19 mouse cellular contexts compared by ENCODE assay signal in genomic region chr4:150235585-150235984, GRCm38 (mm10). TPM values are rescaled to one million over a fixed set of nuclear protein-coding genes. Genes with fewer than 3 reads are reported as not detected.
DNase-seq lines count a peak whose midpoint lies in the region; ATAC-seq and TF ChIP-seq lines count a peak whose summit lies in the region.
"Had no signal": no experiment of that assay in that cellular context is flagged by ENCODE, and none has a peak within 500 bp of the region (broad histone marks: within the 10 kb centered on the region; RNA-seq: fewer than 3 reads in every experiment).

No protein-coding gene starts in this region.

- H3K9ac ChIP-seq in heart, postnatal 0 days (replicated peaks; ENCODE audit: low read depth, low read length), result no peak overlapping the region
- no peak overlapping the region for H3K9ac ChIP-seq in midbrain, embryonic 13.5 days (replicated peaks)
- no peak overlapping the region for H3K9ac ChIP-seq in midbrain, embryonic 14.5 days (replicated peaks; ENCODE audit: low read length)
- no peak overlapping the region for H3K9ac ChIP-seq in hindbrain, embryonic 15.5 days

- TF ChIP-seq EP300 in heart, postnatal 0 days (IDR thresholded peaks at IDR 0.05; ENCODE audit: low read depth), result no peak

- H3K4me1 ChIP-seq in heart, postnatal 0 days (ENCODE audit: control insufficient read depth, insufficient read depth), result peaks cover 53% of the 10 kb centered on the region
- peaks cover 51% of the 10 kb centered on the region for H3K4me1 ChIP-seq in midbrain, embryonic 13.5 days (replicated peaks)
- peaks cover 34% of the 10 kb centered on the region for H3K4me1 ChIP-seq in midbrain, embryonic 14.5 days (ENCODE audit: control insufficient read depth, insufficient read depth, low read length)
- H3K4me1 ChIP-seq in hindbrain, embryonic 15.5 days (replicated peaks), result peaks cover 53% of the 10 kb centered on the region

- peaks cover 36% of the 10 kb centered on the region for H3K79me2 ChIP-seq in myocyte (ENCODE audit: control insufficient read depth, insufficient read depth)

- peaks cover 9% of the 10 kb centered on the region; the same call in 1 of the 2 replicates for H3K36me3 ChIP-seq in heart, postnatal 0 days (replicated peaks; ENCODE audit: control insufficient read depth, insufficient read depth, low read length)
- peaks cover 3% of the 10 kb centered on the region; the same call in 1 of the 2 replicates for H3K36me3 ChIP-seq in midbrain, embryonic 13.5 days
- H3K36me3 ChIP-seq in midbrain, embryonic 14.5 days (ENCODE audit: control insufficient read depth, insufficient read depth, low read length), result peaks cover 3% of the 10 kb centered on the region; the same call in 1 of the 2 replicates
- H3K36me3 ChIP-seq in hindbrain, embryonic 15.5 days, result no peaks in the 10 kb centered on the region
- H3K36me3 ChIP-seq in myocyte (ENCODE audit: control insufficient read depth, insufficient read depth), result peaks cover 16% of the 10 kb centered on the region

- no peak for ATAC-seq in heart, postnatal 0 days (ENCODE audit: insufficient read depth, low read depth)
- no peak for ATAC-seq in midbrain, embryonic 13.5 days
- ATAC-seq in midbrain, embryonic 14.5 days (ENCODE audit: low FRiP score, low TSS enrichment), result no peak
- ATAC-seq in hindbrain, embryonic 15.5 days (ENCODE audit: low FRiP score, low read depth), result no peak

- no peak overlapping the region for H3K4me2 ChIP-seq in heart, postnatal 0 days (ENCODE audit: low read depth, low read length)
- no peak overlapping the region for H3K4me2 ChIP-seq in midbrain, embryonic 13.5 days (replicated peaks)
- H3K4me2 ChIP-seq in midbrain, embryonic 14.5 days (ENCODE audit: low read length), result no peak overlapping the region
- no peak overlapping the region for H3K4me2 ChIP-seq in hindbrain, embryonic 15.5 days
- peak overlapping the region; percentile 77 for H3K4me2 ChIP-seq in myocyte (ENCODE audit: low read depth)

- no peak for DNase-seq in heart, postnatal 0 days (ENCODE audit: low spot score)
- no peak for DNase-seq in heart, adult 9 months (ENCODE audit: low spot score in 2 of 2)
- no peak for DNase-seq in midbrain, embryonic 14.5 days
- no peak for DNase-seq in retina, postnatal 1 day
- DNase-seq in right cerebral cortex, postnatal 25 days, result no peak
- DNase-seq: cerebellum, adult 11-12 months; forebrain, postnatal 0 days; right cerebral cortex, adult 18-20 months; thymus, postnatal 14 days had no signal

- no peak for TF ChIP-seq CTCF in heart, postnatal 0 days (IDR thresholded peaks at IDR 0.05; ENCODE audit: low read depth)

- no peak overlapping the region for H3ac ChIP-seq in myocyte (ENCODE audit: control insufficient read depth, insufficient read length)

- no peaks in the 10 kb centered on the region for H3K9me3 ChIP-seq in heart, postnatal 0 days (replicated peaks; ENCODE audit: control insufficient read depth, low read length)
- H3K9me3 ChIP-seq in midbrain, embryonic 13.5 days, result no peaks in the 10 kb centered on the region
- H3K9me3 ChIP-seq in midbrain, embryonic 14.5 days (ENCODE audit: control insufficient read depth, low read length), result no peaks in the 10 kb centered on the region
- no peaks in the 10 kb centered on the region for H3K9me3 ChIP-seq in hindbrain, embryonic 15.5 days
- H3K9me3 ChIP-seq: megakaryocyte, embryonic 14.5 days; neural tube, embryonic 12.5 days had no signal

- TF ChIP-seq POLR2A in myocyte (IDR thresholded peaks at IDR 0.05; ENCODE audit: insufficient read length, low read depth), result no peak

- no peaks in the 10 kb centered on the region for H3K27me3 ChIP-seq in heart, postnatal 0 days (ENCODE audit: control insufficient read depth, insufficient read depth, low read length)
- peaks cover 7% of the 10 kb centered on the region for H3K27me3 ChIP-seq in midbrain, embryonic 13.5 days
- no peaks in the 10 kb centered on the region for H3K27me3 ChIP-seq in midbrain, embryonic 14.5 days (ENCODE audit: control insufficient read depth, insufficient read depth, low read length)
- H3K27me3 ChIP-seq in hindbrain, embryonic 15.5 days, result no peaks in the 10 kb centered on the region
- H3K27me3 ChIP-seq in myocyte (ENCODE audit: control insufficient read depth, insufficient read depth, insufficient read length), result no peaks in the 10 kb centered on the region
- H3K27me3 ChIP-seq: neural tube, embryonic 12.5 days had no signal

- no peak overlapping the region for H3K4me3 ChIP-seq in heart, postnatal 0 days (ENCODE audit: low read depth, low read length)
- no peak overlapping the region for H3K4me3 ChIP-seq in midbrain, embryonic 13.5 days (replicated peaks)
- no peak overlapping the region for H3K4me3 ChIP-seq in midbrain, embryonic 14.5 days (replicated peaks; ENCODE audit: low read depth, low read length)
- no peak overlapping the region for H3K4me3 ChIP-seq in hindbrain, embryonic 15.5 days
- H3K4me3 ChIP-seq in myocyte, result peak overlapping the region; percentile 99

- H3K27ac ChIP-seq in heart, postnatal 0 days (ENCODE audit: low read depth), result peak overlapping the region; percentile 65; the same call in 1 of the 2 replicates
- peak overlapping the region; percentile 11; the same call in 1 of the 2 replicates for H3K27ac ChIP-seq in midbrain, embryonic 13.5 days
- H3K27ac ChIP-seq in midbrain, embryonic 14.5 days (replicated peaks; ENCODE audit: low read depth, low read length), result no peak overlapping the region
- peak overlapping the region; percentile 25; the same call in 1 of the 2 replicates for H3K27ac ChIP-seq in hindbrain, embryonic 15.5 days (replicated peaks)

- 80% methylated on average over 4 of the region's 4 CpGs for WGBS in heart, postnatal 0 days
- WGBS in midbrain, embryonic 13.5 days, result 92% methylated on average over 4 of the region's 4 CpGs
- WGBS in midbrain, embryonic 14.5 days, result 79% methylated on average over 4 of the region's 4 CpGs
- 70% methylated on average over 4 of the region's 4 CpGs for WGBS in hindbrain, embryonic 15.5 days

TF ChIP-seq in myocyte, 11 proteins besides CTCF, POLR2A, EP300 and RAD21:
- no peak for TF ChIP-seq TCF3 (IDR thresholded peaks at IDR 0.05; ENCODE audit: insufficient read length, low read depth)
- TF ChIP-seq MYOD1 (IDR thresholded peaks at IDR 0.05; ENCODE audit: control insufficient read depth in 1 of 3, insufficient read length in 2 of 3, low read depth in 2 of 3), result no peak
- no peak for TF ChIP-seq CEBPB (IDR thresholded peaks at IDR 0.05; ENCODE audit: insufficient read depth, poor library complexity, severe bottlenecking)
- no peak for TF ChIP-seq MAX (IDR thresholded peaks at IDR 0.05; ENCODE audit: low read depth)
- TF ChIP-seq POLR2AphosphoS2 (IDR thresholded peaks at IDR 0.05; ENCODE audit: insufficient read length, low read depth), result no peak
- no peak for TF ChIP-seq TCF12 (IDR thresholded peaks at IDR 0.05; ENCODE audit: insufficient read depth, poor library complexity, severe bottlenecking)
- TF ChIP-seq SRF (IDR thresholded peaks at IDR 0.05; ENCODE audit: control insufficient read depth, insufficient read length, low read depth), result no peak
- TF ChIP-seq E2F4 (IDR thresholded peaks at IDR 0.05; ENCODE audit: insufficient read depth), result no peak
- no peak for TF ChIP-seq MYOG (IDR thresholded peaks at IDR 0.05; ENCODE audit: control insufficient read depth in 1 of 3, insufficient read depth in 1 of 3, insufficient read length in 2 of 3, low read depth in 2 of 3)
- no peak for TF ChIP-seq USF1 (IDR thresholded peaks at IDR 0.05; ENCODE audit: low read depth)
- no peak for TF ChIP-seq REST (IDR thresholded peaks at IDR 0.05; ENCODE audit: insufficient read depth, insufficient read length)

RNA-seq across cellular contexts. Expression of gene Eno1, which starts 0.9 kb away (rescaled TPM):
- 525 and 625 TPM in 2 replicates for total RNA-seq in heart, postnatal 0 days (2014; rRNA removed; ENCODE audit: low replicate concordance)
- polyA plus RNA-seq in heart, postnatal 0 days (2015; fragmentation: Nextera tagmentation; extraction: Ambion mirVana), result 999 and 1,074 TPM in 2 replicates
- 945 and 955 TPM in 2 replicates for polyA plus RNA-seq in midbrain, embryonic 13.5 days (2015; fragmentation: Nextera tagmentation; extraction: Ambion mirVana)
- polyA plus RNA-seq in midbrain, embryonic 14.5 days (2014; fragmentation: Nextera tagmentation; extraction: Ambion mirVana), result 935 and 972 TPM in 2 replicates
- polyA plus RNA-seq in hindbrain, embryonic 15.5 days (2015; fragmentation: Nextera tagmentation; extraction: Ambion mirVana), result 1,126 and 1,158 TPM in 2 replicates
- polyA plus RNA-seq in myocyte (2012; fragmentation: generic; extraction: Trizol), result 1,358 TPM

RNA-seq across cellular contexts. Expression of gene Car6, which starts 34.5 kb away (rescaled TPM):
- total RNA-seq in heart, postnatal 0 days (2014; rRNA removed; ENCODE audit: low replicate concordance), result not detected in 2 replicates
- not detected in 2 replicates for polyA plus RNA-seq in heart, postnatal 0 days (2015; fragmentation: Nextera tagmentation; extraction: Ambion mirVana)
- polyA plus RNA-seq in midbrain, embryonic 13.5 days (2015; fragmentation: Nextera tagmentation; extraction: Ambion mirVana), result not detected in 2 replicates
- 0.32 TPM in 1 of 2 replicates, not detected in the other for polyA plus RNA-seq in midbrain, embryonic 14.5 days (2014; fragmentation: Nextera tagmentation; extraction: Ambion mirVana)
- not detected in 2 replicates for polyA plus RNA-seq in hindbrain, embryonic 15.5 days (2015; fragmentation: Nextera tagmentation; extraction: Ambion mirVana)
- polyA plus RNA-seq in myocyte (2012; fragmentation: generic; extraction: Trizol), result 52.7 TPM
- total RNA-seq: adrenal gland, postnatal 4 days; forebrain, postnatal 0 days; hematopoietic stem cell, adult 5-6 weeks; layer of hippocampus, postnatal 25 days had no signal
- polyA plus RNA-seq: forebrain, postnatal 0 days; kidney, embryonic 14.5 days; liver, embryonic 16.5 days; neural tube, embryonic 12.5 days had no signal

RNA-seq across cellular contexts. Expression of gene Rere, which starts 45.9 kb away (rescaled TPM):
- 13.9 and 17.9 TPM in 2 replicates for total RNA-seq in heart, postnatal 0 days (2014; rRNA removed; ENCODE audit: low replicate concordance)
- polyA plus RNA-seq in heart, postnatal 0 days (2015; fragmentation: Nextera tagmentation; extraction: Ambion mirVana), result 11.9 and 14.6 TPM in 2 replicates
- 42.4 and 43.6 TPM in 2 replicates for polyA plus RNA-seq in midbrain, embryonic 13.5 days (2015; fragmentation: Nextera tagmentation; extraction: Ambion mirVana)
- polyA plus RNA-seq in midbrain, embryonic 14.5 days (2014; fragmentation: Nextera tagmentation; extraction: Ambion mirVana), result 37.6 and 48.6 TPM in 2 replicates
- polyA plus RNA-seq in hindbrain, embryonic 15.5 days (2015; fragmentation: Nextera tagmentation; extraction: Ambion mirVana), result 32.5 and 33.8 TPM in 2 replicates
- 34.0 TPM for polyA plus RNA-seq in myocyte (2012; fragmentation: generic; extraction: Trizol)

Comparison
In these comparisons a context has a peak if more than half of its experiments do, and no peak if none do; other contexts are left out.
1. RNA of gene Car6, which starts 34.5 kb away (polyA plus RNA-seq): 52.7 TPM in myocyte (single experiment); 0.32 TPM in midbrain, embryonic 14.5 days, not detected in midbrain, embryonic 13.5 days, not detected in heart, postnatal 0 days and not detected in hindbrain, embryonic 15.5 days; every median in the first group is over 10 times any median in the second.